Mouse (Mus musculus) inflammation-experienced regulatory T-cells, adult 6 months (primary cell): ENCODE data around the gene Actg1. TPM values are rescaled to one million over a fixed set of nuclear protein-coding genes. Genes with fewer than 3 reads are reported as not detected.
"Not testable (repeated sequence)": the region's sequence is repeated elsewhere in the genome, so short reads cannot be mapped to it uniquely, and the experiment has no call there.

ENCODE experiments used
- ATAC-seq: one replicate; pipeline ENCODE4 v1.8.0; 2017
- polyA plus RNA-seq, 3 experiments: library from polyadenylated mRNA; unstranded; fragments of 100-300 nt; shearing (Covaris generic); gene quantifications; one replicate each; pipeline ENCODE4 v1.2.1; 2017

The Actg1 gene
- polyA plus RNA-seq, 3 experiments from 2014 or later: 2,239 to 4,634 (median 2,897) TPM

DNA sequence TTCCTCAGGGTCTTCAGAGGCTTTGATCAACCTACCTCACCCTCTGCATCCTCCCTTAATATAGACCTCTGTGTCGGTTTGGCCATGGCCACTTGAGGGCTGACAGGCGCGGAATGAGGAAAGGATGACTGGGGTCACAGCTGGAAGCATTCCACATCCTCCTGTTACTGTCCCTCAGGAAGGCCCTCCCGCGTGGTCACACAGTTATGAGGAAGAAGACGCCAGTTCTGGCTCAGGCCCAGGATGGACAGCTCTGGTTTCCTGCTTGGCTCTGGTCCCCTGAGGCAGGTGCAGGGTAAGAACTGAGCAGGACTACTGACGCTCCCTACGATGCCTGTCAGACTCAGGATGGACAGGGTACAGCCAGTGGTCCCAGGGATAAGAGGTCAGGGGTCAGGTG, 11.7 kb upstream of the Actg1 start:
- no peak for ATAC-seq

DNA sequence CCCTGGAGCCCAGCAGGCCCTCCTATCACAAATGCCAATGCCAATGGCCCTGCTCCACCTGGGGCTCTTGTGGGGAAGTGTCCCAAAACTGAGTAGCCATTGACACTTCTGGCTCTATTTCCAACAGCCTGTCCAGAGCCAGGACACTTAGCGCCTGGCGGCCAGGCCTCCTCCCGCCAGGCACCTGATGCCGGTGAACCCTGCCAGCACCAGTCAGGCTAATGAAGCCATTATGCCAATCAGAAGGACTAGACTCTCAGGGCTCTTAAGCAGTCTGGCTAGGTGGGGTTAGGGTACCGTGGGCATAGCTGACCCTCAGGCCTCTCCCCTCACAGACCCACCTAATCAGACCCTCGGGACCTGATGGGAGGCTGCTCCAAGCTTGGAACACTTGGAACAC, 11.0 kb upstream of the Actg1 start:
- ATAC-seq: no peak

DNA sequence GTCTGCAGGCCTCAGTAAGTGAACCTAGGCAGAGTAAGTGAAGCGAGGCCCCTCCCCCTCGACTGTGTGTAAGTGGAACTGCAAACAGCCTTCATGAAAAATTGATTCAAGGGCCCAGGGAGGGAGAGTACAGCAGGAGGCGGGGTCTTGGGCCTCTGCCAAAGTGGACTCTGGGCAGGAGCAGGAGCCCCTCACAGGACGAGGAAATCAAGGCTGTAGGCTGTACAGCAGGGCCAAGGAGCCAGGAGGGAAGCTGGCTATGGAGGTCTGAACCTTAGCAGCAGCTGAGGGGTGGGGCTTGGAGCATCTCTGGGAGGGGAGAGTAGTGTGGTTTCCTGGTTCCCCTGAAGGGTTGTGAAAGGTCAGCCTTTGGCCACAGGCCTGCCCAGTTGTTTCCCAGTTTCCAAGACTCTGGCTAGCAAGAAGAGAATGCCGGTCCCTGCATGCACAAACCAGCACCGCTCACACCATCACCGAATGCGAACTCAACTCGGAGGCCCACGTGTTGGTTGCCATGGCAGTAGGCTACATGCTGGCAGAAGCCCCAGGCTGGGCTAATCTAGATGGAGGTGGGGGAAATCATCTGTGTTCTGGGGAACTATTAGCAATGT, 9.6 kb upstream of the Actg1 start:
- no peak for ATAC-seq

DNA sequence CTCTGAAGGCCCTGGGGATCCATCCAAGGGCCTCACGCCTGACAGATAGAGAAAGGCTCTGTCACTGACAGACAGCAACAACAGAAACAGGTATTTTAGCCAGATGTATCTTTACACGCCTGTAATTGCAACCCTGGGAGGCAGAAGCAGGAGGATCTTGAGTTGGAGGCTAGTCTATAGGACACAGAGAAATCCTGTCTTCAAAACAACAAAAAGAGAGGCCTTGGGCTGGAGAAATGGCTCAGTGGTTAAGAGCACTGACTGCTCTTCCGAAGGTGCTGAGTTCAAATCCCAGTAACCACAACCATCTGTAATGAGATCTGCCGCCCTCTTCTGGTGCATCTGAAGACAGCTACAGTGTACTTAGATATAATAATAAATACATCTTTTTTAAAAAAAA, 8.6 kb upstream of the Actg1 start:
- ATAC-seq: no peak

DNA sequence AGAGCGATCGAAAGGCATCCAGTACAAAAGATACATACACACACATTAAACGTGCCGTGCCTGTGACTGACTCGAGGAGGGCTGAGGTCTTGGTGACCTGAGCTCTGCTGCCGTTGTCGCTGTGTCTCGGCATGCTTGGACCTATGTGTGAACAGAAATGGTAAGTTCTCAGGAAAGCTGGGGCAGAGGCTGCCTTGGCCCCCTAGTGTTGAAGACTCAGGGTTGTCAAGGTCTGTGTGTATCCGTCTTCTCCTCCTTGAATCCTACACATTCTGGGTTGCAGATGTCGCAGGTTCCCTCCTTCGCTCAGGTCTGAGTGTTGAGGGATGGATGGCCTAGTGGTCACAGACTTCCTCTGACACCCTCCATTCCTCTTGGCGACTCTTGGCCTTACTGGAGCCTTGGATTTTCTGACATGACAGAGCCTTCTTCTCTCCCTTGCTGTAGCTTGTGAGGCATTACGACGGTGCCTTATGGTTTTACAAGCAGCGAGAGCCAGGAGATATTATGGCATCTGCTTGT, 8.0 kb upstream of the Actg1 start:
- ATAC-seq: no peak

DNA sequence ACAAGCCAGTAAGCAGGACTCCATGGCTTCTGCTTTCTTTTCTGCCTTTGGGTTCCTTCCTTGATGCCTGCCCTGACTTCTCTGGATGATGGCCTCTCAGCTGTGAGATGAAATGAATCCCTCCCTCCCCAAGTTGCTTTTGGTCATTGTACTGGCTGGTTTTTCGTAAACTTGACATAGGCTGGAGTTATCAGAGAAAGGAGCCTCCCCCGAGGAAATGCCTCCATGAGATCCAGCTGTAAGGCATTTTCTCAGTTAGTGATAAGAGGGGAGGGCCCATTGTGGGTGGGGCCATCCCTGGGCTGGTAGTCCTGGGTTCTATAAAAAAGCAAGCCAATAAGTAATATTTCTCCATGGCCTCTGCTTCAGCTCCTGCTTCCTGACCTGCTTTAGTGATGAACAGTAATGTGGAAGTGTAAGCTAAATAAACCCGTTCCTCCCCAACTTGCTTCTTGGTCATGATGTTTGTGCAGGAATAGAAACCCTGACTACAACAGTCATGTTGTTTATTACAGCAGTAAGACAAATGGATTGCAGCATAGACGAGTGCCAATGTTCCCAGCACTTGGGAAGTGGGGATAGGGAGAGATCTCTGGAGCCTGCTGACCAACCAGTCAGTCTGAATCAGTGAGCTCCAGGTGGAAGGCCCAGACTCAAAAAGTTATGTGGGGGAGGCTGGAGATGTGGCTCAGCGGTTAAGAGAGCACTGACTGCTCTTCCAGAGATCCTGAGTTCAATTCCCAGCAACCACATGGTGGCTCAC, 7.1 kb upstream of the Actg1 start:
- no peak for ATAC-seq

DNA sequence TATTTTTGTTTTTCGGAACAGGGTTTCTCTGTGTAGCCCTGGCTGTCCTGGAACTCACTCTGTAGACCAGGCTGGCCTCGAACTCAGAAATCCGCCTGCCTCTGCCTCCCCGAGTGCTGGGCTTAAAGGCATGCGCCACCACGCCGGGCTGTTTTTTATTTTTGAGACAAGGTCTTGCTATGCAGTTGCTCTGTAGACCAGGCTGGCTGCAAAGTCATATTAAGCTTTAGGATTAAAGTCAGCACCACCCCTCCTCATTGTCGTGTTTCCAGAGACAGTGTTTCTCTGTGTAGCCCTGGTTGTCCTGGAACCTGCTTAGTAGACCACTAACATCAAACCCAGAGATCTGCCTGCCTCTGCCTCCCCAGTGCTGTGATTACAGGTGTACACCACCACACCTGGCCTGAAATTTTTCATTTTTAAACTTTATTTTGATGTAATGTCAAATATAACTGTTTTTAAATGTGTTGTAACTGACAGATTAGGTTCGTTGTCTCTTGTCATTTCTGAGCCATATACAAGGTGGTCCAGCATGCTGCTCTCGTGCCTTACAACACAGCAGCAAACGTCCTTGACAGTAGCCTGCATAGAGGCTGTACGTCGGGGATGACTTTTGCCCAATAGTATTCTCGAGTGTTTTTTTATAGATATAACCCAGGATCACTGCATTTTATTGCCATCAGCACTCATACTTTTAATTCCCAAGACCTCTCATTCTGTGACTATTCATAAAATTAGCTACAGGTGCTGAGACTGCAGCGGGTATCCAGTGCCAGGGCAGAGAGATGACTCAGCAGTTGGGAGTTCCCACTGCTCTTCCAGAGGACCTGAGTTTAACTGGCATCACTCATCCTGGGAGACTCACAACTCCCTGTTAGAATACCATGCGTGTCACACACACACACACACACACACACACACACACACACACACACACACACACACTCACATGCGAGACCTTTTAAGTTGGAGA, 6.2 kb upstream of the Actg1 start:
- ATAC-seq: no peak

DNA sequence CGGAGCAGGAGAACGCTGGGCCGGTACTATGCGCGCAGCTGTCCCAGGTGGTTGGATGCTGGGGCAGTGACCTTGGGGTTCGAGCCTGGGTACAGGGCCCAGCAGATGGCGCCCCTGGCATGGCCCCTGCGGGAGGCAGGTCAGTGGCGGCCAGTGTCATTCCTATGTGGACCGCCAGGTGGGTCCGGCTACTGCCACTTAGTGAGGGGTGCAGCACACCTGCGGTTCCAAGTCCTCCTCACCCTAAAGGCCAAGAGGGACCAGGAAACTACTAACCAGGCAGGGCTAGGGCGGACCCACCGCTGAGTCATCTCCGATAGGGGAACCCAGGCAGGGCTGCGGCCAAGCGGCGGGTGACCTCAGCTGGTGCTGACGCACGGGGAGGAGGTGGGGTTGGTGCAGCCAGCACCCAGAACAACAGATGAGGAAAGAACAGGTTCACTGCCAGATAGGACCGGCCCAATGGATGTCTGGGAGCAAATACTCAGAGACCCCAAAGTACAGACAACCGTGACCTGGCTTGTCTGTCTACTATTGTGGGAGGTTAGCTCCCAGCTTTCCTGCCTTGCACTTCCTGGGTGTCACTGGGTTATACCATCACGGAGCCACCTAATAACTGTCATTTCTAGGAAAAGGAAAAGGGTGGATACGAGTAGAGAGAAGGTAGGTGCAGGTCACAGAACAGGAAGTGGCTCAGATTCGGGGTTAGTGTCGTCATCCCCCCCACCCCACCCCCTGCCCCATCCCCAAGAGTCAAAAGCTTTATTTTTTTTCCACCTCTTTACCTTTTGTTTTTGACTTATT, 5.4 kb upstream of the Actg1 start:
- ATAC-seq: peak; percentile 73

DNA sequence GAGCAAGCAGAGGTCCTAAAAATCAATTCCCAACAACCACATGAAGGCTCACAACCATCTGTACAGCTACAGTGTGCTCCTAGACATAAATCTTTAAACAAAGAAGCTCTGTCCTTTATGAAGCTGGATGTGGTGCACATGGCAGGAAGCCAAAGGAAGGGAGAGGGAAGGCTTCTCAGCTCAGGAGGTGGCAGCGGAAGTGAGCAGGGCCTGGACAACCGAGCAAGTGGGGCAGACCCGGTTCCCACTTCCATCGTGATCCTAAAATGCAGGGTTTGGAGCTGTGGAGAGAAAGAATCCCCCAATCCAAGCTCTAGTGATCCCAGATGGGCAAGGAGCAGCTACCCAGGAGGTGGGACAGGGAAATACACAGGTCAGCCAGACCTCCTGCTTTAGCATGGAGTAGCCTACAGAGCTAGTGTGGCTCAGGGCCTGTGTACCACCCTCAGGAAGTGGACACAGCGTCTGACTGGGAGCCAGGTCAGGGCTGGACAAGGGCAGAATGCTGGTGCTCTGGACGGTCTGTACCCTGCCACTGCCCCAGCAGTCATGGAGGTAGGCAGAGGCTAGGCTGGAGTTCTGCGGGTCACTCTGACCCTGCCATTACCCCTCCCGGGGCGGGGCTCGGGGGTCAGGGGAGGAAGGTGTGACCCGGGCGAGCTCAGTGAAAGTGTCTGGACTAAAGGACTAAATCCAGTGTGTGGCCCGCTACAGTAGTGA, 4.4 kb upstream of the Actg1 start:
- ATAC-seq: no peak

DNA sequence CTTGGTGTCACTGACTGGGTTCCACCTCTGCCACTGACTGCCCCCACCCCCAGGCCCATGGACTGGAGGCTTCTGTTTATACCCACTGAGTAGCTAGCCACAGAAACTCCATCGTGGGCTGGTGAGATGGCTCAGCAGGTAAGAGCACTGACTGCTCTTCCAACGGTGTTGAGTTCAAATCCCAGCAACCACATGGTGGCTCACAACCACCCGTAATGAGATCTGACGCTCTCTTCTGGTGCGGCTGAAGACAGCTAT, 3.7 kb upstream of the Actg1 start:
- not testable (repeated sequence) for ATAC-seq

DNA sequence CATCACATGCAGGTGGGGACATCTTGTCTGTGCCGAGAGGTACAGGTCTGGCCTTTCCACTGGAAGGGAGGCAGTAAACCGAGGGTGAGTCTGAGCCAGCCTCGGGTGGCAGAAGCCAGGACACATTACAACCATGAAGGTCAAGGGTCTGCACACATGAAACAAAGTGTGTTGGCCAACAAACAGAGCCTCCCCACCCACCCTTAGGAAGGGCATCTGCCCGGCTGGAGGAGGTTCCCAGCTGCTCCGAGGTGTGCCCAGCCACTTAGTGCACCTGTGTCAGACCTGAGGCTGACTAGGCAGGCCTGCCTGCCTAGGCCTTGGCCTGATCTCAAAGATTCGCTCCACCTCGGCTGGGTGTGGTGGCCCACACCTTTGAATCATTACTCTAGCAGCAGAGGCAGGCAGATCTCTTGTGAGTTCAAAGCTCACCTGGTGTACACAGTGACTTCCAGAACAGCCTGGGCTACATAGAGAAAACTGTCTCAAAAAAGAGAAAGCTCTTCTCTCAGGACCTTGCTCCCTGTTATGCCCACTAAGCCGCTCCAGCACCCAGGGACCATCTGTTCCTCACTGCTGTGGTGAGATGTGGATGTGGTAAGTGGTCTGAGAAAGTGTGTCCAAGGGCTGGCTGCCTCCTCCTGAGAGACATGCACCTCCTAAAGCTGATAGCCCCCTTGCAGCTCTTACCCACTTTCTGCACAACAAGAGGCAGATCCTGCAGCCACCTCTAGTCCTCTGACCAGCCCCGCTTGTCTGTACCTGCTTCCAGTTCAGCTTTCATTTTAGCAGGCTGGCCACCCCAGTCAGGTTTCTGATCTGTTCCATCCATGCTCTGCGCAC, 3.1 kb upstream of the Actg1 start:
- ATAC-seq: no peak

DNA sequence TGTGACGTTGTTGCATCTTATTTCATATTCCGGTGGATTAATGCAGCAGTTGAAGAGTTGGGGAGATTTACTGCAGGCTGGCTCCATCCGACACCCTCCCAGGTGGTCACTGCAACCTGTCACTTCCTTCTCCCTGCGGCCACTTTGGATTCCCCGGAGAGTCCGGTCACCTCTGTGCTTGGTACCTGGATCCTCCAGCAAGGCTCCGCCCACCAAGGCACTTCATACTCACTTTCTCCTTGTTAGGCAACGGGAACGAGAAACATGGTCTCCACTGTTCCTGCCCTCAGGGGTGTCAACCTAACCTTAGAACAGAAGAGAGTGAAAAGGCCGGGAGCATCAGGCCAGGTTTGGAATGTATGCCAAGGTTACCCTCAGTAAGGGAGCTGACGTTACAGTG, 2.4 kb upstream of the Actg1 start:
- no peak for ATAC-seq

DNA sequence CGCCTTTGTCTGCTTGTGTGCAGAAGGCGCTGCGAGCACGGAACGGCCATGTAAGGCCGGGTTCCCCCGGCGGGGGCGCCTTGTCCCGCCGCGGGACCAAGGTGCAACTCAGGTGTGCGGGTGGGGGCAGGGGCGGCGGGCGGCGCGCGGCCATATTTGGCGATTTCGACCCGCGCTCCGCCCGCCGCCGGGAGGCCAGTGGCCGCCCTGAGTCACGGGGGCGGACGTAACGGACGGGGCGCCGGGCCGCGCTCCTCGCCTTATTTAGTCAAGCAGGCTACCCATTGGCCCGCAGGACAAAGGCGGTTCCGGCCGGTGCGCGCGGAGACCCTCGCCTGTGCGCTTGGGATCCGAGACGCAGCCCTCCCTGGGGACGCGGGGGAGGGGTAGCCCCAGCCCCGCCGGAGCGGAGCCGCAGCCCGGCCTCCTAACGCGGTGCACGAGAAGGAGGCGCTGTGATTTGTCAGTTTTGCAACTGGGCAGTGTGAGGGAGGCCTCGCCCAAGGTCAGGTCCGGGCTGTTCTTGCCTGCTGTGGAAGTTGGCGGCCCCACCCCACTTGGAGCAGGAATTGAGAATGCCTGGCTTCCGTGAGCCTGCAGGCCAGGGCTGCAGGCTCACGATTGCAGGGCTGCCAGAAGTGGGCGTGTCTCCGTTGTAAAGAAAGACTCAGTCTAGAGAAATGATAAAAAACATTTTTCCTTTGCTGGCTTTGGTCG, 1.8 kb upstream of the Actg1 start:
- peak; percentile 20 for ATAC-seq

DNA sequence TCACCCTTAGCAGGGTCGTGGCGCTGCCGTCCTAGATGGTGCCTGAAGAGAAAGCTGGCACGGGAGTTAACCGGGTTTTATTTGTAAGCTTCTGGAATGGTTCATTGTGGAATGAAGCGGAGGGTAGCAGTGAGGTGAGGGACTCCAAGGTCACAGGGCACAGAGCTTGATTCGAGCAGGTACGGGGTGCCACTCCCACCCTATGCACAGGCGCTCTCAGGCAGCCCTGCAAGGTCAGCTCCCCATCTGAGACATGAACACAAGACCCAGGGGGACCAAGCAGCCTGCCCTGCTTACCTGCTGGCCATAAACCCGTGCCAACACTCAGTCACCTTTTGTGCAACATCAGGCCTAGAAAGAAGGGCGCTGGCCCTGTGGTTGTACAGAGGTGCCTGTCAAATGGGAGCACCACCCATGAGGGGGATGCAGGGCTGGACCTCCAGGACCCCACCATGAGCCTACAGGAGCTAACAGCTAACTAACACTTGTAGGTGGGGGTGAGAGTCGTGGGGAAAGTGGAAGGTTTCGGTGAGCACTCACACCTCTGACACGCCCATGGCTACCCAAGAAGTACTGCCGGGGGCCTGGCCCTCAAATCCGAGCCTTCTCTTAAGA, 1.1 kb upstream of the Actg1 start:
- ATAC-seq: no peak

DNA sequence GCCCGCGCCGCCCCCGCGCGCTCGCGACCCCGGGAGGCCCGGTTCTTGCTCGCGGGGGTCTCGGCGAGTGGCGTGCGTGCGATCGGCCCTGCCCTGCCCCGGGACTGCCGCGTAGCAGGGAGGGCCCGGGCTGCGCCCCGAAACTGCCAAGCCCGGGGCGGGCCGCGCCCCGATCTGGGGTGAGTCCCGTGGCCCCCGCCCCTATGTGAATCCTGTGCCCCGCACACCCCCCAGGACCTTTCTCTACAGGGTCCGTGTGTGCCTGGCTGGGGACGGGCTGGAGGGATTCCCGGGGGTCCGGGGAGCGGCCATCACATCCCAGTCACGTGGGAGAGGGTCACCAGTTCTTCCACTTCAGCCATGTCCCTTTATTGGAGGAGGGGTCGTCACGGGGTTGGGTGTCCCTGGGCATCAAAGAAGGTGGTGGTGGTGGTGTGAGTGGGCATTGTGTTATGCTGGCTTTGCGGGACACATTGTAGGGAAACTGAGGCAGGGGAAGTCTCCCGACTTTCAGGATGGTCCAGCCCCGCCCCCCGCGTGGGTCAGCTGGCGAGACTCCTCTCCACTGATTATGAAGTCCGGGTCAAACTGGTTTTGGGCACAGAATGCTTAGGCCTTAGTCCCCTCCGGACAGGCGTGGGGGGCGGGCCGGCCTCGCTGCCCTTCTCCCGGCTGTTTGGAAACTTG, 485 bp upstream of the Actg1 start:
- ATAC-seq: no peak

DNA sequence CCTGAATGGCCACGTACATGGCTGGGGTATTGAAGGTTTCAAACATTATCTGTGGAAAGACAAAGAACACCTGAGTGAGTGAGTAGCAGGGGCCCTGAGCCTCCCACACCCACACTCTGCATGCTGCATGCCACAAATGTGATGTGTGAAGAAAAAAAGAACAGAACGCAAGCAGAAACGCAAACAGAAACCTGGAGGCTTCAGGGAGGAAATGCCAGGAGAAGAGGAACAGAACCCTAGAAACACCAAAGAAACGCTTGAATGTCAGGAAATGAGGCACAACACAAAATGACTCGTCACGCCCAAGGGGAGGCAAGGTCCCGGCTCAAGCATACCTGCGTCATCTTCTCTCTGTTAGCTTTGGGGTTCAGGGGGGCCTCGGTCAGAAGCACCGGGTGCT, 1.0 kb downstream of the Actg1 start:
- ATAC-seq: no peak

DNA sequence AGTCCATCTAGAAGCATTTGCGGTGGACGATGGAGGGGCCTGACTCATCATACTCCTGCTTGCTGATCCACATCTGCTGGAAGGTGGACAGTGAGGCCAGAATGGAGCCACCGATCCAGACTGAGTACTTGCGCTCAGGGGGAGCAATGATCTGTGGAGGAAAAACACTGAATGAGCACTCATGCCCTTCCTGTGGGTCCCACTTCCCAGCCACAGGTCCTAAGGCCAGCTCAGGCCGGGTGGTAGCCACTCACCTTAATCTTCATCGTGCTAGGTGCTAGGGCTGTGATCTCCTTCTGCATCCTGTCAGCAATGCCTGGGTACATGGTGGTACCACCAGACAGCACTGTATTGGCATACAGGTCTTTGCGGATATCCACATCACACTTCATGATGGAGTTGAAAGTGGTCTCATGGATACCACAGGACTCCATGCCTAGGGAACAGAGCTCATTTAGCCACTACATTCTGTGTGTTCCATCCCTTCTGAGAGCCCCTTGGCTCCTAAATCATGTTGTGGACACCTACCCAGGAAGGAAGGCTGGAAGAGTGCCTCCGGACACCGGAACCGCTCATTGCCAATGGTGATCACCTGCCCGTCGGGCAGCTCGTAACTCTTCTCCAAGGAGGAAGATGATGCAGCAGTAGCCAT, 1.8 kb downstream of the Actg1 start:
- not testable (repeated sequence) for ATAC-seq

DNA sequence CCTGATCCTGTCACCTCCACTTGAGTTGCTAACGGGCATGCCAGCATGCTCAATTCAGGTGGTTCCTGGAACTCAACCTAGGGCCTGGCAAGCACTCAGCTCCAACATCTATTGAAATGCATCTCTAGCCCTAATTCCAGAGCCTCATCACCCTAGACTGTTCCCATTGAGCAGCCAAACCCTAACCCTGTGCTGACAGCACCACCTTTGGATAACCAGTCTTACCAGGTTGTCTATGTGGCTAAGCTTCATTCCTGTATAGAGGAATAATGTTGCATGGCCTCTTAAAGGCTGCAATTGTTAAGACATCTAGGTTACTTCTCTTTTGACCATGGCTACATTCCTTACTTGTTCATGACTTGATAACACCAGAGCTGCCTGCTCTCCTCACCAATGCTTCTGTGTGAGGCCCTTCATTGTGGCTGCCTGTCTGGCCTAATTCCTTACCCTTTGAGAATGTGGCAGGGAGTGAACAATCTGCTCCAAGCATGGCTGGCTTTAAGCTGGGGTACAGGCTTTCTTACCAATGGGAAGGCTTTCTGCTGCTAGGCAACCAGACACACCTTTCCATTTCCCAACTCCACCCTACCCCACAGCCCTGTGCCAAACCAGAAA, 3.2 kb downstream of the Actg1 start:
- ATAC-seq: no peak
